Mouse (Mus musculus): Measurements from ENCODE around the gene Vmn1r139. TPM values are rescaled to one million over a fixed set of nuclear protein-coding genes. Genes with fewer than 3 reads are reported as not detected.
"Not testable (repeated sequence)": the region's sequence is repeated elsewhere in the genome, so short reads cannot be mapped to it uniquely, and the experiment has no call there.

Gene Vmn1r139
- polyA plus RNA-seq (2016; fragmentation: Nextera tagmentation; extraction: Ambion mirVana) = not detected in 2 replicates

DNA sequence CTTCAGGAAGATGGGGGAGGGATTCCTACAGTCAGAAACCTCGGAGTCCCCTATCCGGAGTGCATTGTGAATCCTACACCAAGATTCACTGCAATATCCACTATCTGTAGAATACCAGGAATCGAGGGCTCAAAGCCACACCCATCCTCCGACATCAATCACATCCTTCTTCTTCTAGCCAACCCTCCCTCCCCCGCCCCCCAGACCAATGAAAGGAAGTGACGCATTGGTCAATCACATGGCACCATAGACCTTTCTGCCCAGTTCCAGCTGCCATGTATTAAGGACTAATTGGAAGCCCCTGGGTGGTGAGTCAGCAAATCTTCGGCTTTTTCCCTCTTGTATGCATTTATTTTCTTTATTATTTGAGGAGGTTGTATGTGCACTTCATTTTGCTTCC lies at the start of gene Vmn1r139:
Gene Vmn1r139 (plus strand): TSS at position 301 of the 400 bp plus-strand sequence.
- ATAC-seq (ENCODE audit: insufficient number of reproducible peaks, insufficient read depth, low FRiP score, low TSS enrichment); H3K27me3 ChIP-seq; H3K9ac ChIP-seq; H3K4me3 ChIP-seq; H3K9me3 ChIP-seq; H3K4me1 ChIP-seq; H3K27ac ChIP-seq; H3K4me2 ChIP-seq (replicated peaks); H3K36me3 ChIP-seq: not testable (repeated sequence)
- no CpG with 5 or more reads among the region's 7 CpGs for WGBS

DNA sequence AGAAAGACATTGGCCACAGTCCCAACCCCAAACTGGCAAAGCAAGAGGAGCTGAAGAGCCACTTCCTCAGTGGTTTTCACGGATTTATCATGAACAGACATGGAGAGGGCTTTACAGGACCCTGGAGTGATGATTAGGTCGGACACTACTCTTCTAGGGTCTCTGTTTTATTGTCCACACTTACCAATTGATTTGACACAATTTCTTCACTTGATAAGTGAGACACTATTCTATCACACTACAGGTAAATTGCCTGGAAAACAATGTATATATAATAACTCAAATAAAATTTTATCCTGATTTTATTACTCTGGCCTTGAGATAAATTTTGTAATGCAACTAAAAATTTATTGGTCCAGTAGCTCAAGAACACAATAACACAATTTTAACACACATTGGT lies 40.1 kb upstream of the Vmn1r139 start, which contains the start of gene Vmn1r138:
Gene Vmn1r138 (minus strand): TSS at position 101 of the 400 bp plus-strand sequence.
- H3K9ac ChIP-seq; H3K27ac ChIP-seq; H3K4me2 ChIP-seq (replicated peaks); ATAC-seq (ENCODE audit: insufficient number of reproducible peaks, insufficient read depth, low FRiP score, low TSS enrichment); H3K4me1 ChIP-seq; H3K4me3 ChIP-seq; H3K9me3 ChIP-seq; H3K27me3 ChIP-seq; H3K36me3 ChIP-seq: not testable (repeated sequence)
- no CpG with 5 or more reads among the region's 2 CpGs for WGBS

DNA sequence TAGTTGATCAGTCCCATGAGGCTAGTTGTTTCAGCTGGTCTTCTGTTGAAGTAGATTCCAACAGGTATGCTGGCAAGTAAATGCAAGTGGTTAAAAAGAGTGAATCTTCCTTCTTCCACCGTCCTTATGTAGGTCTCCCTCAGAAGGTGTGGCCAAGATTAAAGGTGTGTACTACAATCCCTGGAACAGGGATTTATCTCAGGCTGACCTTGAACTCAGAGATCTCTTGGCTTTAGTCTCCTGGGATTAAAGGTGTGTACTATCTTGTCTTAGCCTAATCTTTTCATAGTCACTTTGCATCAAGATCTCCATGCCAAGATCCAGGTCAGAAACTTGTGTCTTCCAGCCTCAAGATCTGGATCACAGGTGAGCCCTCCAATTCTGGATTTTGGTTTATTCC lies 12.7 kb upstream of the Vmn1r139 start, which contains the start of gene Gm6176:
Gene Gm6176 (minus strand): TSS at position 101 of the 400 bp plus-strand sequence.
- not testable (repeated sequence) for H3K9me3 ChIP-seq; H3K36me3 ChIP-seq; H3K27ac ChIP-seq; H3K4me2 ChIP-seq (replicated peaks); H3K4me3 ChIP-seq; ATAC-seq (ENCODE audit: insufficient number of reproducible peaks, insufficient read depth, low FRiP score, low TSS enrichment); H3K9ac ChIP-seq; H3K27me3 ChIP-seq; H3K4me1 ChIP-seq
- WGBS = no CpG with 5 or more reads among the region's 1 CpGs

DNA sequence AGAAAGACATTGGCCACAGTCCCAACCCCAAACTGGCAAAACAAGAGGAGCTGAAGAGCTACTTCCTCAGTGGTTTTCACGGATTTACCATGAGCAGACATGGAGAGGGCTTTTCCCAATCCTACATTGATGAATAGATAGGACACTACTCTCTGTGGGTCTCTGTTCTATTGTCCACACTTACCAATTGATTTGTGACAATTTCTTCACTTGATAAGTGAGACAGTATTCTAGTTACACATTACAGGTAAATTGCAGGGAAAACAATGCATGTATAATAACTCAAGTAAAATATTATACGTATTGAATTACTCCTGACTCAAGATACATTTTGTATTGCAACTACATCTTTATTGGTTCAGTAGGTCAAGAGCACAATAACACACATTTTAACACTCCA lies 49.3 kb downstream of the Vmn1r139 start, which contains the start of gene Gm16451:
Gene Gm16451 (minus strand): TSS at position 101 of the 400 bp plus-strand sequence.
- H3K4me1 ChIP-seq; H3K27ac ChIP-seq; H3K9ac ChIP-seq; H3K9me3 ChIP-seq; ATAC-seq (ENCODE audit: insufficient number of reproducible peaks, insufficient read depth, low FRiP score, low TSS enrichment); H3K4me3 ChIP-seq; H3K4me2 ChIP-seq (replicated peaks); H3K27me3 ChIP-seq; H3K36me3 ChIP-seq: not testable (repeated sequence)
- no CpG with 5 or more reads among the region's 2 CpGs for WGBS

DNA sequence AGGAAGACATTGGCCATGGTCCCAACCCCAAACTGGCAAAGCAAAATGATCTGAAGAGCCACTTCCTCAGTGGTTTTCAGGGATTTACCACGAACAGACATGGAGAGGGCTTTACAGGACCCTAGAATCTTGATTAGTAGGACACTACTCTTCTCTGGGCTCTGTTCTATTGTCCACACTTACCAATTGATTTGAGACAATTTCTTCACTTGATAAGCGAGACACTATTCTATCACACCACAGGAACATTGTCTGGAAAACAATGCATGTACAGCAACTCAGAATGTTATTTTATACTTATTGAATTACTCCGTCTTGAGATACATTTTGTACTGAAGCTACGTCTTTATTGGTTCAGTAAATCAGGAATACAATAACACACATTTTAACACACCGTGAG lies 65.8 kb downstream of the Vmn1r139 start, which contains the start of gene Gm10666:
Gene Gm10666 (minus strand): TSS at position 101 of the 400 bp plus-strand sequence.
- no CpG with 5 or more reads among the region's 5 CpGs for WGBS
- not testable (repeated sequence) for H3K9me3 ChIP-seq; H3K4me3 ChIP-seq; H3K4me1 ChIP-seq; H3K9ac ChIP-seq; ATAC-seq (ENCODE audit: insufficient number of reproducible peaks, insufficient read depth, low FRiP score, low TSS enrichment); H3K27me3 ChIP-seq; H3K27ac ChIP-seq; H3K4me2 ChIP-seq (replicated peaks); H3K36me3 ChIP-seq

Other genes with a start within 250 kb of the Vmn1r139 start
- gene Vmn1r135, start 236.7 kb upstream of the Vmn1r139 start, polyA plus RNA-seq (2016; fragmentation: Nextera tagmentation; extraction: Ambion mirVana) = not detected in 2 replicates
- not detected in 2 replicates for gene Gm5725, start 224.8 kb upstream of the Vmn1r139 start, polyA plus RNA-seq (2016; fragmentation: Nextera tagmentation; extraction: Ambion mirVana)
- not detected in 2 replicates for gene Gm5891, start 147.8 kb upstream of the Vmn1r139 start, polyA plus RNA-seq (2016; fragmentation: Nextera tagmentation; extraction: Ambion mirVana)
- gene Vmn1r137, start 74.5 kb upstream of the Vmn1r139 start, polyA plus RNA-seq (2016; fragmentation: Nextera tagmentation; extraction: Ambion mirVana) = not detected in 2 replicates
- not detected in 2 replicates for gene Vmn1r138, start 40.2 kb upstream of the Vmn1r139 start, polyA plus RNA-seq (2016; fragmentation: Nextera tagmentation; extraction: Ambion mirVana)
- not detected in 2 replicates for gene Gm6176, start 12.8 kb upstream of the Vmn1r139 start, polyA plus RNA-seq (2016; fragmentation: Nextera tagmentation; extraction: Ambion mirVana)
- gene Gm16451, start 49.2 kb downstream of the Vmn1r139 start, polyA plus RNA-seq (2016; fragmentation: Nextera tagmentation; extraction: Ambion mirVana) = not detected in 2 replicates
- not detected in 2 replicates for gene Gm10666, start 65.7 kb downstream of the Vmn1r139 start, polyA plus RNA-seq (2016; fragmentation: Nextera tagmentation; extraction: Ambion mirVana)
- gene Vmn1r142, start 95.0 kb downstream of the Vmn1r139 start, polyA plus RNA-seq (2016; fragmentation: Nextera tagmentation; extraction: Ambion mirVana) = not detected in 2 replicates
- not detected in 2 replicates for gene Vmn1r143, start 120.3 kb downstream of the Vmn1r139 start, polyA plus RNA-seq (2016; fragmentation: Nextera tagmentation; extraction: Ambion mirVana)
- not detected in 2 replicates for gene Gm8653, start 132.2 kb downstream of the Vmn1r139 start, polyA plus RNA-seq (2016; fragmentation: Nextera tagmentation; extraction: Ambion mirVana)
- gene Gm8453, start 160.4 kb downstream of the Vmn1r139 start, polyA plus RNA-seq (2016; fragmentation: Nextera tagmentation; extraction: Ambion mirVana) = not detected in 2 replicates

All from embryonic facial prominence, embryonic 12.5 days (tissue).